Mouse (Mus musculus) hindbrain, embryonic 14.5 days (tissue): ENCODE measurements around the gene Ube2z. TPM values are rescaled to one million over a fixed set of nuclear protein-coding genes. Genes with fewer than 3 reads are reported as not detected.
A peak's percentile ranks its signal among the peaks of the same experiment; 100 is the strongest.

Experiments
- ATAC-seq: fragments of 200-750 bp; cut with Nextera tagmentation; 2 replicates; pipeline ENCODE4 v1.8.0; 2017; ENCODE audit warnings: moderate number of reproducible peaks, mild to moderate bottlenecking, moderate TSS enrichment, moderate library complexity; ENCODE audit not compliant: low FRiP score
- DNase-seq: peaks from one replicate; pipeline ENCODE4 v3.0.0-alpha.2; 2015; ENCODE audit warnings: low spot score
- H3K27ac ChIP-seq: fragments of 300-500 bp; sonication (generic); 2 replicates; pipeline ENCODE4 v1.5.1; 2014; ENCODE audit warnings: mild to moderate bottlenecking, moderate library complexity
- H3K27me3 ChIP-seq: fragments of 300-500 bp; sonication (generic); 2 replicates; pipeline ENCODE4 v1.6.1; 2014; ENCODE audit warnings: mild to moderate bottlenecking, low read length, mixed read lengths; ENCODE audit not compliant: control insufficient read depth, insufficient read depth
- H3K36me3 ChIP-seq: fragments of 300-500 bp; sonication (generic); replicated peaks from 2 replicates; pipeline ENCODE4 v1.6.1; 2014; ENCODE audit not compliant: control insufficient read depth, insufficient read depth
- H3K4me1 ChIP-seq: fragments of 300-500 bp; sonication (generic); replicated peaks from 2 replicates; pipeline ENCODE4 v1.6.1; 2014; ENCODE audit warnings: antibody characterized with exemption, low read length, mixed read lengths; ENCODE audit not compliant: control insufficient read depth, insufficient read depth
- H3K4me2 ChIP-seq: fragments of 300-500 bp; sonication (generic); replicated peaks from 2 replicates; pipeline ENCODE4 v1.6.1; 2014; ENCODE audit warnings: mild to moderate bottlenecking, moderate library complexity
- H3K4me3 ChIP-seq: fragments of 300-500 bp; sonication (generic); replicated peaks from 2 replicates; pipeline ENCODE4 v1.5.1; 2014; ENCODE audit warnings: mild to moderate bottlenecking, low read length
- H3K9ac ChIP-seq: fragments of 300-500 bp; sonication (generic); 2 replicates; pipeline ENCODE4 v1.6.1; 2014
- H3K9me3 ChIP-seq: fragments of 300-500 bp; sonication (generic); 2 replicates; pipeline ENCODE4 v1.6.1; 2016; ENCODE audit warnings: low read length; ENCODE audit not compliant: control insufficient read depth
- WGBS: fragments of 180-500 bp; shearing (Covaris S2); extraction: QIAGEN DNeasy Blood & Tissue Kit; methylation state at CpG from one replicate; pipeline ENCODE4 v1.1.7; 2014; 5-methylcytosine and 5-hydroxymethylcytosine counted together
- polyA plus RNA-seq: library from polyadenylated mRNA; unstranded; fragments of >200 nt; fragmentation: Nextera tagmentation; extraction: Ambion mirVana; gene quantifications from 2 replicates; pipeline ENCODE4 v1.2.1, GENCODE M21; 2014

The Ube2z gene
- polyA plus RNA-seq, 1 experiment from 2014 or later = 32.3 TPM

DNA sequence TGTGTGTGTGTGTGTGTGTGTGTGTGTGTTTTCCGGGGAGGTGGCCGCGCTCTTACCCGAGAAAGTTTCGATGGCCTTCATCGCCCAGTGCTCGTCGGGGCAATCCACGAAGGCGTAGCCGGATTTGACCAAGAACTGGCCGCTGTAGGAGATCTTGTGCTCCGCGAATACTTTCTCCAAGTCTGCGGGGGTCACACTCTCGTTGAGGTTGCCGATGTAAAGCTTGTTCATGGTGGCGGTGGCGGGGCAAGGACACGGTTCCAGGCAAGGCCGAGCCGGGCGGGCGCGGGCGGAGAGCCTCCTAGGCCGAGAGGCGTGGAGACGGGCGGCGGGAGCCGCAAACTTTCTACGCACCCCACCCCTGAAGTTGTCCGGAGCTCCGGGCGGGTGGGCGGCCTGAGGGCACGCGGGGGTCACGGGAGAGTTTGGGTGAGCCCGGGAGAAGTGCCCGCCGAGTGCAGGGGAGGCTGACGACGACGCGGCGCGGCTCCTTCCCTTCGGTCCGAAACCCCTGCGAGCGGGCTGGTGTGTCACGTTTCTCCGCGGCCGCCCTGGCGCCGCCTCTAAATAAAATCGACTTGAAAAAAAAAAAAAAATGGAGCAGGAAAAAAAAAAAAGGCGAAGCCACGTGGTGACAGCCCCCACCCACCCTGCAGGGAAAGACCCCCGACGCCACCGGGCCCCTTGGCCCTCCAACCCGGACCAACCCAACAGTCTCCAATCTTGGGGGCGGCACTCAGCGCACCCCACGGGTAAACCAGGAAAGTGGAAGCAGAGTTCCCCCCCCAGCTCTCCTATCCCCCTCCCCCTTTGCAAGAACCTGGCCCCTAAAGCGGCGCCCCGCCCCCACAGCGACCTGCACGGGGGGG lies 59.6 kb downstream of the Ube2z start, which contains the start of gene Igf2bp1:
Gene Igf2bp1, minus strand, starts transcription at position 538 of the 869 bp plus-strand sequence.
- Histone ChIP-seq H3K4me3 (peak within 1 kb of the TSS; percentile 81), H3K27ac (peak within 1 kb of the TSS; percentile 89), H3K9ac (peak within 1 kb of the TSS; percentile 82), H3K4me2 (peak within 1 kb of the TSS; percentile 71), H3K27me3 (no peaks in the 10 kb centered on the region), H3K9me3 (no peaks in the 10 kb centered on the region), H3K4me1 (peaks cover 25% of the 10 kb centered on the region), H3K36me3 (no peaks in the 10 kb centered on the region)
- under 1% methylated on average over 68 of the region's 74 CpGs for WGBS
- peak; percentile 68 for ATAC-seq
- DNase-seq = peak; percentile 67

DNA sequence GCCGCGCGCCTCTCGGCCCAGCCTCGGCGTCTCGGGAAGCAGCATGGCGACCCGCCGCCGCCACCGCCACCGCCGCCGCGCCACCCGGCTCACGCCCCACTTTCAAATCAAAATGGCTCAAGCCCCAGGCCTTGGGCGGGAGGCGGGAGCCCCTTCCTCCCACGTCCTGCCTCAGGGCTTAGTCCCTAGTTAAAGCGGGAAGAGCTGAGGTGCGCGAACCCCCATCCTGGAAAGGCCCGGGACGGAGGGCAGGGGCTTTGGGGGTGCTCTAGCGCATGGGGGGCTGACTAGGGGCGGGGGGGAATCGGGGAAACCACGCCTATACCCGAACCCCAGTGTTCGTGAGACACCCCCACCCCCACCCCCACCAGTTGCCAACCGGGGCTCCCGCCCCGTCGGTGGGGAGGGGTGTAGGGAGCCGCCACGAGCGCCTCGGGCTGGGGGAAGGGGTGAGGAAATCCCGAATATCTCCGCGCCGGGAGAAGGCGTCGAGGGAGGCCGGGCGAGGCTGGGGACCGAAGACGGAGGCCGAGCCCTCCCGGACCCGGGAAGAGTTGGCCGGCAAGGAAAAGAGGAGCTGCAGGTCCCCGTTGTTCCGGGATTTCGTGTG lies 60.3 kb downstream of the Ube2z start:
- peak overlapping the region; percentile 81 for H3K4me3 ChIP-seq
- peak overlapping the region; percentile 82 for H3K9ac ChIP-seq
- DNase-seq = no peak
- no peaks in the 10 kb centered on the region for H3K36me3 ChIP-seq
- H3K4me1 ChIP-seq = peaks cover 25% of the 10 kb centered on the region
- peak; percentile 31; the same call in 1 of the 2 replicates for ATAC-seq
- peak overlapping the region; percentile 89 for H3K27ac ChIP-seq
- H3K27me3 ChIP-seq = no peaks in the 10 kb centered on the region
- H3K9me3 ChIP-seq = no peaks in the 10 kb centered on the region
- H3K4me2 ChIP-seq = peak overlapping the region; percentile 71
- WGBS = 0% methylated on average over 40 of the region's 57 CpGs

DNA sequence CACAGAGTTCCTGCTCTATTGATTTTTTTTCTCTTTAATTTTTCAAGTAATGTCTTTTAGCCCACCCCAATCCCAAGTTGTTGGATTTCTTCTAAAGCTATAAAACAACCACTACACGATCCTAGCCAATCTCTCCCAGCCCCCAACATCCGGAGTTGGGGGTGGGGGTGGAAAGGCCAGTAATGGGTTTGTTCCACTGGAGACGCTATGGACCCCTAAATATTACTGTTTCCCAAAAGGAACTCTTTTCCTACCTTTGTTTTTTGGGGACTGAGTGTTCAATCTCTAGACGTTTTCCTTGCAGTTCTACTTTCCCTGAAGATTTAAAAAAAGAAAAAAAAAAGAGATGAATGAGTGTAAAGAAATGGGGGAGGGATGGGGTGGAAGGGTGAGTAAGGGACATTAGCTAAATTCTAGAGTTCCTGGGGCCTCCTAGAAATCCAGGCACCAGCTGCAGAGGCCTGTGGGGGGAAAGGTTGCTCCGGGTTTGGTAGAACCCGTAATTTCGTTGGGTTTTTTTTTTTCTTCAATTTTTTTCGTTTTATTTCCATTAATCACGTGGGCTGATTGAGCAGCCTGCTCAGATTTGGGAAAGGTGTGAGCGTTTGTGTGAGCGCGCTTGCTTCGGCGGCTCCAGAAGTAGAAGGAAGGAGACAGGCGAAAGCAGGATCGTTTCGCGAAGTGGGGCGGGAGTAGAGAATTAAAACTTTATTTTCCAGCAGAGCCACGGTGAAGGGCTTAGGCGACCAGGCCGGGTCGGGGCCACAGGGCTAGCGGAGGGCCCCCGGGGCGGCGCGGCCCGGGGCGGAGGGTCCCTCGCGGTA lies 61.0 kb downstream of the Ube2z start:
- H3K4me3 ChIP-seq = peak overlapping the region; percentile 81
- under 1% methylated on average over 20 of the region's 32 CpGs for WGBS
- DNase-seq (no peak), ATAC-seq (0 out of 2 replicates have a peak, but pooled peaks have one; percentile 5)
- peak overlapping the region; percentile 71 for H3K4me2 ChIP-seq
- no peaks in the 10 kb centered on the region for H3K36me3 ChIP-seq
- H3K9ac ChIP-seq = peak overlapping the region; percentile 82
- peak overlapping the region; percentile 89 for H3K27ac ChIP-seq
- peaks cover 25% of the 10 kb centered on the region for H3K4me1 ChIP-seq
- no peaks in the 10 kb centered on the region for H3K27me3 ChIP-seq
- H3K9me3 ChIP-seq = no peaks in the 10 kb centered on the region

DNA sequence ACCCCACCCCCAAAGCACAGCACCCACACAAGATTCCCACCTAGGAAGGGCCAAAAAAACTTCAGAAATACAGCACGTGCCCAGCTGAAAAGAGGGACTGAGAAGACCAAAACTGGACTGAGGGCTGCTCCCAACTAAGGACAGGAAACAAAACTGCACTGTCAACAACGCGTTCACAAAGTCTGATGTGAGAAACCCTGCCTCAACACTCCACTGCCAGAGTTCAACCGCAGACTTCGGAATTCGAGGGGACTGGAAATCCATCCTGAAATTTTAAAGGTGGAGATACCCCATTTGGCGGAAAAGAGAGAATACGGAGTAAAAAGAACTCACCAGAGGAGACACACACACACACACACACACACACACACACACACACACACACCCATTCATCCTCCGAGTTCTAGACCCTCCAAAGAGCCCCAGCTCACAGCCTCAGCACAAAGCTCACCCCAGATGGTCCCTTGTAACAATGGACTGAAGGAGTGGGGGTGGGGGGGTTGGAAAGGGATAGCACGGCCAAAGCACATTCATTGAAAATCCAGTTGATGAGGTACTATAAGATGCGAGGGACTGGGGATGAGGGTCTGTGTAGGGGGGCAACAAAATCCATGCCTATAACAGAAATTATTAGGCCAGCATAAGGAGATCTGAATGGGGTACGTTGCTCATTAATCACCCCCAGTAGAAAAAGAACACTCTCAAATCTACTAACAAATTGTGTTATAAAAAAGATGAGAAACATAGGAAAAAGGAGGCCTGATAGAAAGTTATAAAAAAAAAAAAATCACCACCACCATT lies 61.9 kb downstream of the Ube2z start:
- H3K4me1 ChIP-seq = peaks cover 25% of the 10 kb centered on the region

More for the DNA sequence above, 61.9 kb downstream of the Ube2z start:
- no peaks in the 10 kb centered on the region for H3K9me3 ChIP-seq
- no peaks in the 10 kb centered on the region for H3K36me3 ChIP-seq
- H3K27ac ChIP-seq = peak overlapping the region; percentile 16; the same call in 1 of the 2 replicates
- ATAC-seq = no peak
- peak overlapping the region; percentile 71 for H3K4me2 ChIP-seq
- no peaks in the 10 kb centered on the region for H3K27me3 ChIP-seq
- H3K4me3 ChIP-seq = peak overlapping the region; percentile 81
- no peak for DNase-seq
- peak overlapping the region; percentile 82; the same call in 1 of the 2 replicates for H3K9ac ChIP-seq
- 4% methylated on average over 12 of the region's 12 CpGs for WGBS

Other genes starting within 250 kb of the Ube2z start
- 0.37 and 0.69 TPM in 2 replicates for gene Phospho1, start 240.9 kb downstream of the Ube2z start, polyA plus RNA-seq
- 2.4 and 2.7 TPM in 2 replicates for gene Gngt2, start 228.2 kb downstream of the Ube2z start, polyA plus RNA-seq
- gene Abi3, start 222.9 kb downstream of the Ube2z start, polyA plus RNA-seq = 1.6 and 1.9 TPM in 2 replicates
- not detected in 2 replicates for gene B4galnt2, start 150.5 kb downstream of the Ube2z start, polyA plus RNA-seq
- 6.5 and 7.0 TPM in 2 replicates for gene Igf2bp1, start 59.4 kb downstream of the Ube2z start, polyA plus RNA-seq
- not detected in 2 replicates for gene Gip, start 40.8 kb downstream of the Ube2z start, polyA plus RNA-seq
- 46.3 and 57.3 TPM in 2 replicates for gene Snf8, start 30.5 kb downstream of the Ube2z start, polyA plus RNA-seq
- gene Atp5g1, start 10.3 kb upstream of the Ube2z start, polyA plus RNA-seq = 950 and 1,009 TPM in 2 replicates
- gene Calcoco2, start 46.6 kb upstream of the Ube2z start, polyA plus RNA-seq = not detected in 2 replicates
- gene Ttll6, start 68.4 kb upstream of the Ube2z start, polyA plus RNA-seq = 0.33 and 0.37 TPM in 2 replicates
- gene Hoxb13, start 128.9 kb upstream of the Ube2z start, polyA plus RNA-seq = not detected in 2 replicates
- 10.7 and 22.4 TPM in 2 replicates for gene Hoxb9, start 206.1 kb upstream of the Ube2z start, polyA plus RNA-seq
- gene Hoxb8, start 216.5 kb upstream of the Ube2z start, polyA plus RNA-seq = 41.2 and 50.6 TPM in 2 replicates
- gene Hoxb7, start 221.2 kb upstream of the Ube2z start, polyA plus RNA-seq = 40.8 and 45.6 TPM in 2 replicates
- gene Hoxb6, start 227.1 kb upstream of the Ube2z start, polyA plus RNA-seq = 71.4 and 90.1 TPM in 2 replicates
- 140 and 157 TPM in 2 replicates for gene Hoxb5, start 237.9 kb upstream of the Ube2z start, polyA plus RNA-seq